Mouse (Mus musculus): ENCODE results near the gene Tdg.
A peak's percentile ranks its signal among the peaks of the same experiment; 100 is the strongest.

The Tdg gene

DNA sequence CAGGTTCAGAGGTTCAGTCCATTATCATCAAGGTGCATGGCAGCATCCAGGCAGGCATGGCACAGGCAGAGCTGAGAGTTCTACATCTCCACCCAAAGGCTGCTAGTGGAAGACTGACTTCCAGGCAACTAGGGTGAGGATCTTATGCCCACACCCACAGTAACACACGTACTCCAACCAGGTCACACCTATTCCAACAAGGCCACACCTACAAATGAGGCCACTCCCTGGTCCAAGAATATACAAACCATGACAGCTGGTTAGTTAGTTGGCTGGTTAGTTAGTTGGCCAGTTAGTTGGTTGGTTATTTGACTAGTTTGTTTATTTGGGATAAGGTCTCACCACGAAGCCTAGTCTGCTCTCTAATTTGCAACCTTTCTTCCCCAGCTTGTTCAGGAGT is 33.7 kb downstream of the Tdg start:
- peak; percentile 32 for DNase-seq

DNA sequence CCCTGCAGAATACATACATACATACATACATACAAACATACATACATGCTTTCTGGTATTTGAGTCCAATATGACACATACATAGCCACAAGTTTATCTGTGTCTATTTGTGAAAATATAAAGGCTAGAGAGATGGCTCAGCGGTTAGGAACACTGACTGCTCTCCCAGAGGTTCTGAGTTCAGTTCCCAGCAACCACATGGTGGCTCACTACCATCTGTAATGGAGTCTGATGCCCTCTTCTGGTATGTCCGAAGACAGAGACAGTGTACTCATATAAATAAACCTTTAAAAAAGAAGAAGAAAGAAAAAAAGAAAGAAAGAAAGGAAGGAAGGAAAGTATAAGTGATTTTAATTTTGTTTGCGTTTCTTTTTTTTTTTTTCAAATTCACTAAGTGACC is 36.3 kb downstream of the Tdg start:
- DNase-seq, result no peak

DNA sequence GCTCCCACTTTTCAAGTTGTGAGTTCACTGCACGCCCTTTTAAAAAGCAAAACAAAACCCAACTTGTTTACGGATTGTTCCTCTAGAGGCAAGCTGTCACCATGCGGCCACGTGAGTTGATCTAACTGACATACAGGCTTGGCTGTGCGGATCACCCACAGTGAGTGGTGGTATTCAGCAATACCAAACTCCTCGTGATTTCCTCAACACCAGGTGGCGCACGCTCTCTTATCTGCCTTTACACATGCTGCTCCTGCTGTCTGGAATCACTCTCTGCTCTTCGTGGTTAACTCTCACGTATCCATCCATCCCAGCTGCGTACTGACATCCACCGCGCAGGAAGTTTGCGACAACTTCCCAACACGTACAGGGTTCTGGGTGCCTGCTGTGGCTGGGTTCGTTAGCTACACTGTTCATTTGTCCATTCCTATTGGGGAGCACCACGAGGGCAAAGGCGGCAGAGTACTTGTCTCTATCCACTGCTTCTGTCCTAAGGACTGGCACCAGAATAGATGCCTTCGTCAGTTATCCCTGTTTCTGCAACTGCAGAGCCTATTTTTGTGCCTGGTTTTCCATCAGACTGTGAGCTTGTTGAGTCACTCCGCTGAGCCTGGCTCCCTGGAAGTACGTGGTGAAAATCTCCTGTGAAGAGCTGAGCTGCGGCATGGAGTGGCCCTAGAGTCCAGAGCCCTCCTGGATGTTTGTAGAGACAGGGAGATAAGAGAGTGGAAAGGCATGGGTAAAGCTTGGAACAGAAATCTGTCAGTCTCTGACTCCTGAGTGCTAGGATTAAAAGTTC is 37.0 kb downstream of the Tdg start:
- peak; percentile 89 for DNase-seq

DNA sequence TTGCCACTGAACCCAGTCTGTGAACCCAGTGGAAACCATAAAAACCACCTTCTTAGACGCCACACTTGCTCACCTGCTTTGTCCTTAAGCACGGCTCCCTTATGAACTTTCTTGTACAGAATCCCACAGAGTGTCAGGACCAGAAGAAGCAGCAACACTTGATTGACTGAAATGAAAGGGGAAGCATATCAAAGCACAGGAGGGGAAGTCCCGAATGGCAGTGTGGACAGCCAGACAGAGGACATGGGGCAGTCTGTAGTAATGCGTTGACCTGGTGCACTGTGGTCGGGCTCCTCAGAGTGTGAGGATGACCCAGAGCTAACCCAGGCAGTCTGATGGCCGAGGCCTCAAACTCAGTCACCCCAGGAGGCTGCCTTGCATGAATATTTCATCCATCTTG is 40.6 kb downstream of the Tdg start:
- DNase-seq, result no peak

DNA sequence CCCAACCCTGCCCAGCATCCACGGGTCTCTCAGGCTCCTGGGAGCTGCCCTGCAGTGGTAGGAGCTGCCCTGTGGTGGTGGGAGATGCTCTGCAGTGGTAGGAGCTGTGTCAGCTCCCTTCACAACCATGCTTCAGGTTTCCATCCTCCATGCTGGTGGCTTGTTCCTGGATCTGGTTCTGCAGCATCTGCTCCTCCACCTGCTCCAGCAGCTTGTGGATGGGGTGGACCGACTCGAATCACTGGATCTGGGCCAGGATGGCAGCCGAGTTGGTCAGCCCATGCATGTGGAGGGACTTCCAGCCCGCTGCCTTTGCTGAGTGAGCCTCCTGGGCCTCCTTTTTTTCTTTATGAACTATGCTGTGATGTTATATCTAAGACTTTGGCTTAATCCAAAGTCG is 47.3 kb downstream of the Tdg start:
- peak; percentile 98 for DNase-seq

DNA sequence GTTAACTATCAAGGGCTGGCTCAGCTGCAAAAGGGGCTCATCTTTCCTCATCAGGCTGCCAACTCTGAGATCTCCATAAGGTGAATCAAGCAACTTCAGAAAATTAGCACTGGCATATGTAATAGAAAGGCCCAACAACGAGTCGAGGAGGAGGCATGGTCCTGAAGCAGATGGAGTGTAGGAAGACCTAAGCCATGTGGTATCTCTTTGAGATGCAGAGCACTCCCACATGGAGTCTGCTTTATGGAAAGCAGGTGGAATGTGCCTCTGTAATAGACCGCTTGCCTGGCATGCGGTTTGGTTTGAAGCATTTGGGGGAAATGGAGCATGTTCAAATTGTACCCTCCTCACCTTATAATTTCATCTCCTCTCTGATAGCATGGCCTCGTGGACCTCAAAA is 51.1 kb downstream of the Tdg start:
- no peak for DNase-seq

DNA sequence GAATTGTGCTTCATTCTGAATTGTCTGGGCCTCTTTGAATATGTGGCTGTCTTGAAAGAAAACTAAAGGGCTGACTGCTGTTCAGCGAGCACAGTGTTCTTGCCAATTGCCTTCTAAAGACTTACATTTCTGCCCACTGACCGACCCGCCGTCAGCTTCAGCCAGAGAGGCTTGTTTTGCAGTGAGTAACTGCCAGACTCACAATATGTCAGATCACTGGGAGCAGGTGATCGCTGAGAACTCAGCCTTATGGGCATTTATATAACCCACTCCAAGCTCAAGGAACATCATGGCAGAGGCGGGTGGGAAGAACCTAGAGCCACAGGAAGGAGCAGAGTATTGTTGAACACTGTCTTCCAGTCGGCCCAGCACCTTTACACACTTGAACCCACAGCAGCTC is 52.0 kb downstream of the Tdg start:
- DNase-seq, result peak; percentile 63

DNA sequence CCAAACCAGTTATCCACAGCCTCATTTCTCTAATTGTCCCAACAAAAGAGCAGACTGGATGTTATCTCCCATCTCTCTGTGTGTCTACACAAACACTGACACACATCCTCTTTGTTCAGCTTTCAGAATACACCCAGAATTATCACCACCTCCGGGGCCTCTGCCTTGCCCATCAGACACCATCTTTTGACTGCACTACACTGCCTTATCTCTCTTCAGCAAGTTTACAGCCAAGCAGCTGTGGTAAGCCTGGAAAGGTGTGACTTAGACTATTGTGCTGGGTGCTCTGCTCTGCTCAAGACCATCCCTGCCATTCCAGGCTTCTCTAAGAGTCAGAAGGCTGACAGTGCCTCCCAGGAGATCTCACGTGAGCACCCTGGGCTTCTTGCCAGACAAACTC is 55.8 kb downstream of the Tdg start:
- DNase-seq, result no peak

DNA sequence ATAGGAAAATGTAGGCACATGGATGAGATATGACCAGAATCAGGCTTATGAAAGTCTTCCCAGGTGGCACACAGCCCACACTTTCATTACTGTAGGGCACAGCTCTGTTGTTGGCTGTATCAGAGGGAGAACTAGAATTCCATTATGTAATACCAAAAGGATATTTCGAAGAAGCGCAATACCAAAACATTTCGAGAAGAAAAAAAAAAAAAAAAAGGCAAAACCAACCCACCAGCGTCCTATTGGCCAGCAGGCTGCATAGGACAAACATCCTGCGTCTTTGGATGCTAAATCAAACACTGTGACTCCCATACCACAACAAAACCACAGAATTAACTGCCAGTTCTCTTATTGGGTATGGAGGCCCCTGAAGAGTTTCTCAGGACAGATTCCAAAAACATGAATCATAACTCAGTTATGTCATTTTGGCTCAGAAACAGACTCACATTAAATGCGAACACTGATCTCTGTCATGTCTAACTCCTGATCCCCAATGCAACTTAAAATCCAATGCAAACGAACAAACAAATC is 60.1 kb downstream of the Tdg start:
- no peak for DNase-seq

DNA sequence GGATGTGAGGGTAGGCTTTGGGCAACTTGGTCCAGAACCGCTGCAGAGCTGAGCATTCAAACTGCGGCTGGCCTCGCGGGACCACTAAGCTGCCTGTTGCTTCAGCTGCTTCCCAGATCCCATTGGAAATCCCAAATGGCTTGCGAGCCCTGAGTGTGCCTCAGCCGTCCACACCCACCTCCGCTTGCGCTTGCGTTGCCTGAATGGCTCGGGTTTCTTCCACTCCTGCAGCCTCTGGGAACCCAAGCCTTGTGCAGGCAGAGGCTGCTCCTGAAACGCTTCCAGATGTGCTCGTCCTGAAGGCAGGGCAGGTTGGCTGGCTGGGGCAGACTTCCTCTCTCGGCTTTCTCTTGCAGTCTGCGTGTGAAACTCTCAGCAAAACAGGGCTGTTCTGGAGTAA is 60.9 kb downstream of the Tdg start, which contains the start of gene Glt8d2:
Gene Glt8d2, minus strand, starts transcription at position 157 of the 400 bp plus-strand sequence.
- no peak for DNase-seq

DNA sequence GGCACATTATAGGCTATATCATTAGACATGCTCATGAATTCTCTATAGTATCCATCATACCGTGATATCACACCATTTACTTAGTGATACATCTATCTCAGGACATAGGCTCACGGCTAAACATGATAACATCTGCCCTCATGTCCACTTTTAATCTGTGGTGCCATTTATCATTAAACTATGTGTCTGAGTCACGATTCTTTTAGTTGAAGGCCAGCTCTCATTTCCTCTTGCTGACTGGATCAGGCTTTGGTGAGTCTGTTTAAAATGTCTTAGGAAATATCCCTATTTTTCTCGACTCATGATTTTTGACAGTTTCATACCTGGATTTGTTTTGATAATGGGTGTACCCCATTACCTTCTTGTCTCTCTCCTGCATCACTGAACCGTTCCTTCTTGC is 66.3 kb downstream of the Tdg start, which contains the start of gene Hcfc2:
Gene Hcfc2, plus strand, starts transcription at position 205 of the 400 bp plus-strand sequence.
- DNase-seq, result no peak

DNA sequence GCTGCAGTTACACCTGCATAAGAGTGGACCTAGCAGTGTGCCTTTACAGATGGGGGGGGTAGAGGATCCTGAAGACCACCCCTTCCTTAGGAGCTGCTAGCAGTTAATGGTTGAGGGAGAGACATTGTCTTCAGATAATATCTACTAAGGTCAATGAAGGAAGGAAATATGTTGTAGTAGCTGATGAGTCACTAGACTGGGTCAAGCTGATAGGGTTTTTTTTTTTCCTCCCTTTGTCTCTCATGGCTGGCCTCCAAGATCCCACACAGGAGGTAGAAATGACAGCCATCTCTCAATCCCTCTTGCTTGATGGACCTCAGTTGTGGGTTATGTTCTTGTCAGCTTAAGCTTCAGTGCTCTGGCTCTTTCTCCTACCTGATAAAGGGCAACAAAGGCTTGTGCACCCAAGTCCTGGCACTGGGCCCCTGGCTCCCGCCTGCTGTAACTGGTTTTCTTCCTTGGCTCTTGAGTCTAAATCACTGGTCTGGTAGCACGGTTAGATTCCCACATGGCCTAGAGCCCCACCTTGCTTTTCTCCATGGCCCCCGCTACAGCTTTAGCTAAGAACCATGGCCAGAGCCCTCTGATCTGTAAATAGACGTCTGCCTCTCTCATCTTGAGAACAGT is 66.9 kb downstream of the Tdg start:
- DNase-seq, result peak; percentile 60

DNA sequence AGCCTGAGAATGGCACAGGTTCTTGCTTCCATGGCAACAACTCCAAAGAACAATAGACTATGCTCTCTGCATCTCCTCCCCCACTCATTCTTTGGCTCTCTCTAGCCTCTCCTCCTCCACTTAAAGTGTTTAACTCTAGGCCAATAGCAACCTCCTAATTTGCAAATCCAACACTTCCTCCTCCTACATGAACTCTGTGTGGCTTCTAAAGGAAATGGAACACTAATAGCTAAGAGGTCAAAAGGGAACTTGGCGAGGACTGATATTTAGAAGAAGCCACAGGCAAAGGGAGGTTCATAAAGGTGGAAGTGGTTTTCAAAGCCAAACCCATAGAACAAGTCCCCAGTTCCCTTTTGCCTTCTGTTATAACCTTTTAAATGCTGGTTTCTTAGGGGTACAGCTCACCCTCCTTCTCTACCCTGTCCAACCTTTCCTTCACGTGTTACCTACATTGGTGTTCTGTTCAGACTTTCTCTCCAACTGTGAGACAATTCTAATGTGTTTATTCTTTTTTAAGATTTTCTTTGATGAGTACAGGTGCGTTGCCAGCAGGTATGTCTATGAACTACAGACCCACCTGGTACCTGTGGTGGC is 67.8 kb downstream of the Tdg start:
- no peak for DNase-seq

DNA sequence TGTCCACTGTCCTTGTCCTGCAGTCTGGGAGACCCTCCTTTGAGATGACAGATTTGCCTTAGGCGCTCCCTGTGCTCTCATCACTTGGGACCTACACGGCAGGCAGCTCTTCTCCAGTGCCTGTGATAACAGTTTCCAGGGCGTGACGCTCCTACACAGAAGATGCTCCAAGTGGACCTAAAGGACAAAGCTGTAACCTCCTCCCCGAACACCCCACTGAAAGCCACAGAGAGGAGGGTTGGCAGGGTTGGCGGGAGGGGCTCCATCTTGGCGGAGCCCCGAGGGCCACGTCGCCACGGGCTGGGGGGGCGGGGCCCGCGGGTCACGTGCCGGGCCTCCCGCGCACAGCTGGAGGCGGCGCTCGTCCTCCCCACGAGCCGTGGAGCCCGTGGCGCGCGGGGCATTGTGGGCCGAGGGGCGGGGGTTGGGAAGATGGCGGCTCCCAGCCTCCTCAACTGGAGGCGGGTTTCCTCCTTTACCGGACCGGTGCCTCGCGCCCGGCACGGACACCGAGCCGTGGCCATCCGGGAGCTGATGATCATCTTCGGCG is 69.2 kb downstream of the Tdg start:
- peak; percentile 90 for DNase-seq

DNA sequence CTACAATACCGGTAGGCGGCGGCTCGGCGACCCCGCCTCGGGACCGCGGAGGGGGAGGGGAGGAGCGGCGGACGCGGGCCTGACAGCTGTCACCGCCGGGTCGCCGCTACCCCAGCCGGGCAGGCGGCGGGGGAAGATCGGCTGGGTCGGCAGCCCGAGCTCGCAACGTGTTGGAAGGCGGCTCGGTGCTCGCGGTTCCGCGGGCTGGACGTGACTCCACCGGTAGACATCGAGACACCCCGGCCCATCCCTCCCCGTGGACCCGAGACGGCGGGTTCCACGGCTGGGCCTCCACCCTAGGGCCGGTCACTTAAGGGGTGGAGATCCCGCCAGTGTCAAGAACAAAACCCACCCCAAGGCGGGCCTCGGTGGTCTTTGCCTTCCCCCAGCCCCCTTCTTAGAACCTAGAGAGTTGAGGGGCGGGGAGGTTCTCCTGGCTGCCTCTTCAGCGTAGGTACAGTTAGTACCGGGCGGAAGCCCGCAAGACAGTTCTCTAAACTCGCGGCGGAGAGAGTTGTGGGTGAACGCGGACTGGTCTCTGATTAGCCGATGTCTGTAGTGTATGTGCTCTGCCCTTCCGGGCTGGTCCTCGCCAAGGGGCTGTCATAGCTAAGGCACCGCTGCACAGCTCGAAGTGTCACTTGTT is 69.8 kb downstream of the Tdg start:
- DNase-seq, result no peak
